Mouse (Mus musculus) lung, adult 2 months (tissue): ENCODE results near the gene Pradc1.

ENCODE experiments used
- CTCF ChIP-seq: fragments of 200-500 bp; IDR thresholded peaks from 2 replicates; pipeline ENCODE4 v1.5.1; 2011; ENCODE audit warnings: mild to moderate bottlenecking, low read length, control low read depth; ENCODE audit not compliant: insufficient read depth
- POLR2A ChIP-seq: fragments of 200-500 bp; IDR thresholded peaks from 2 replicates; pipeline ENCODE4 v1.6.1; 2011; ENCODE audit warnings: low read depth, mild to moderate bottlenecking, control low read depth, low read length, borderline replicate concordance; ENCODE audit errors: extremely low read depth

- no peak for TF ChIP-seq POLR2A
- no peak for TF ChIP-seq CTCF
Measured at GRCm38 (mm10) chr6:85419150-85419549, 32.6 kb downstream of the Pradc1 start.
